Mouse (Mus musculus) C2C12 (cell line): Measurements from ENCODE around the gene Adam1a.

Source experiments
- CEBPB ChIP-seq: IDR thresholded peaks from one replicate; pipeline ENCODE4 v1.6.1; 2011; ENCODE audit warnings: low read depth, mild to moderate bottlenecking, control low read depth, moderate library complexity
- CTCF ChIP-seq: IDR thresholded peaks from one replicate; pipeline ENCODE4 v1.5.1; 2011; ENCODE audit not compliant: control insufficient read depth, insufficient read depth, insufficient read length
- MAX ChIP-seq: IDR thresholded peaks from one replicate; pipeline ENCODE4 v1.6.1; 2011; ENCODE audit warnings: mild to moderate bottlenecking, control low read depth
- MYOD1 ChIP-seq: IDR thresholded peaks from one replicate; pipeline ENCODE4 v1.6.1; 2011; ENCODE audit warnings: low read depth; ENCODE audit not compliant: control insufficient read depth, insufficient read length
- MYOG ChIP-seq: IDR thresholded peaks from one replicate; pipeline ENCODE4 v1.6.1; 2011; ENCODE audit not compliant: control insufficient read depth, insufficient read length; ENCODE audit errors: extremely low read depth
- USF1 ChIP-seq: IDR thresholded peaks from one replicate; pipeline ENCODE4 v1.6.1; 2011; ENCODE audit warnings: low read depth, mild to moderate bottlenecking, control low read depth, moderate library complexity

DNA sequence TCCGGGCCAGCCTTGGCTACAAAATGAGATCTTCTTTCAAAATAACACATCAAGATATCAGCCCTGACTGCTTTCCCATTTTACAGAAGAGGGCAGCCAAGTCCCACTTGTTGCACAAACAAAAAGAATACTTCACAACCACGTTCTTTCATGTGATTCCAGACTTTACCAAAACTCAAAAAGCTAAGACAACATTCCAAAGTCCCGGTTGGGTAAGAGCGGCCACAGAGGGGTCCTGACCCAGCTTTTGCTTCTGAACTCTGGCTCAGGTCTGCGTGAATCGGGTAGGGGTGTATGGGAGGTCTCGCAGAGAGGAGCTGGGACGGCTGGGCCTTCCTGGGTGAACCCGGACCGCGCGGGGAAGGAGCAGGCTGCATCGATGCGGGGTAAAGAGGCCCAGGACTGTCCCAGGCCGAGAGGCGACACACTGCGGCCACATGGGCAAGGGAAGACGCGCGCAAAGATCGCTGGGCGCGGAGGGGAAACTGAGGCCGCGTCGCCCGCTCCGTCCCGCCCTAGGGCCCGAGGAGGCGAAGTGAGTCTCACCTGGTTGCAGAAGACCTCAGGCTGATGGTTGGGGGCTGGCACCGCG, 47.6 kb upstream of the Adam1a start:
- TF ChIP-seq CTCF (no peak), MYOD1 (no peak), CEBPB (no peak), USF1 (no peak), MAX (no peak), MYOG (no peak)
